Mouse (Mus musculus): ENCODE measurements at regions not wholly inside any gene's neighbourhood (a gene's known extent, or its start where the extent isn't known, plus 50 kb on each side); places are given as distances from the start of the nearest gene placed in this dataset.

DNA sequence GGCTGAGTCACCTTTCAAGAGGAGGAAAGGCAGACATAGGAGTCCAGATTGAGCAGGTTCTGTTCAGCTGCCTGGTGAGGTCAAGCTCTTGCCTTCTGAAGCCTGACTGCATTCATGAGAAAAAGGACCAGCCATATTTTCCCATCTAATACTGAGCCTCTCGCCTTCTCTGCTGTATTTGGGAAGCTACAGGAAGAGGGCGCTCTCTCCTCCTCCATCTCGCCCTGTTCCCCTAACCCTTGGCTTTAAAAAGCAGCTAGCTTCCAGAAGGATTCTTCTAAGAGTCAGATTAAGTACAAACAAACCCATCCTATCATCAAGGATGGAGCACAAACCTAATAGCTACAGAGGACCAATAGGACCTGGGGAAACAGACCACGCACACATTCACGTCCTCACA, 98.3 kb downstream of the Foxb1 start:
- no peak for DNase-seq (ENCODE audit: low spot score)

DNA sequence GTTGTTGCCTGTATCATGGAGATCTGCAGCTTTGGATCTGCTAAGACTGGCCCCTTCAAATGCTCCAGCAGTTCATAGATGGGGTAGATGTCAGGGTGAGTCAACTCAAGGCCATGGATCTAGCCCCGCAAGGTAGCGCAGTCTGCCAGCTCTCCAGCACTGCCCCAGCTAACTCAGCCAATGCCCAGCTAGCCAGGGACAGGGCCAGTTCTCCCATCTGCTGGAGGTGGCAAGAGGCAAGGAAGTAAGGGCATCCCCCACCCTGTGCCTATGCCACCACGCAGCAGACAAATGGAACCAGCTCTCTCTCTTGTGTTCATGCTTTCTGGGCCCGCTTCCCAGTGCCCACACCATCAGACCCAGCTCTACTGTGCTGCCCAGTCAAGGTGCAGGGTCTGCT, 102.5 kb downstream of the Foxb1 start:
- DNase-seq (ENCODE audit: low spot score): no peak

DNA sequence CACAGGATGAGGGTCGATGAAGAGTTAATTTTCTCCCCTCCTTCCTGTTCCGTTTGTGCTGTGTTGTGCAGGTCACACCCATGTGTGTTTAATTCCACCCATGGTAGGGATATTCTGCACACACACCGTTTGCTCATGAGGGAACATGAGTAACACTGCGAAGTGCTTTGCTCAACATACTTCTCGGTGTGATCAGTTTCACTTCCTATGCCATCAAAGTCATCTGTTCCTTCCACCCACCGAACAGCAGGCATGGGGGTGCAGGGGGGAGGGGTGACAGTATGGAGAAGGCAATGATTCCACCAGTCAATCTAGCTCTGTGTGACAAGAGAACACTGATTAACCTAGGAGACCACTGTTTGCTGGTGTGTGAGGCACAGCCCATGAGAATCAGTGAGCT, 104.7 kb downstream of the Foxb1 start:
- DNase-seq (ENCODE audit: low spot score): no peak

DNA sequence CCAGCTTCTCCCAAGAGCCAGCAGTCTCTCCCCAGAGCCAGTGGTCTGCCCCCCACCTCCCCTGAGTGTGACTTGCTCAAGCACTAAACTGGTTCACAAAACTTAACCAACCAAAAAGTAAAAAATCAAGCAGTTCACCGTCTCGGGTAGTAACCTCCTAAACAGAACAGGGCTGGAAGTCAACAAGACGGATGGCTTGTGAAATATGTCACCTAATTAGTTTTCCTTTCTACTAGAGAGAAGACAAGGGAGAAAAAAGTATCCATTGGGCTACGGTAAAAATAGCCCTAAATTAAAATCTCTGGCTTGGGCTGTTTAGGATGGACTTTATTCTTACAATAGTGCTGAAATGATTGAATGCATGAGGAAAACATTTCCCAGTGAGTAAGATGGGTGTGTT, 108.6 kb downstream of the Foxb1 start:
- no peak for DNase-seq (ENCODE audit: low spot score)

- DNase-seq (ENCODE audit: low spot score): no peak
These were observed 109.1 kb downstream of the Foxb1 start for GRCm38 (mm10) chr9:69651608-69652007.

DNA sequence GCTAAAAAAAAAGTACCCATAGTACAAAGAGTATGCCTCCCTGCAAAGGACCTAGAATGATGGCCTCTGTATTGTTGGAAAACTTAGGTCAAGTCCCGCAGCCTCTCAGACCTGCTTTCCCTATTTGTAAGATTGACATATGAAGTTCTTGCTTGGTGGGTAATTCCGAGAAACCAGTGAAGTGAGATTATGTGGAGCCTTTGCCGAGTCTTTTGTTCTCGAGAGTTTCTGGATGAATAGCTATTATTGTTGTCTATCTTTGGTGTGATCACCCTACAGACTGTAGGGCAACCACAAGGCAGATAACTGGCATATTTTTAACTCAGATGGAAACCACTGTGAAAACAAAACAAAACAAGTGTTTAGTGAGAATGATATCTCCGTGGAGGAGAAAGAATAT, 118.1 kb downstream of the Foxb1 start:
- DNase-seq (ENCODE audit: low spot score): no peak

DNA sequence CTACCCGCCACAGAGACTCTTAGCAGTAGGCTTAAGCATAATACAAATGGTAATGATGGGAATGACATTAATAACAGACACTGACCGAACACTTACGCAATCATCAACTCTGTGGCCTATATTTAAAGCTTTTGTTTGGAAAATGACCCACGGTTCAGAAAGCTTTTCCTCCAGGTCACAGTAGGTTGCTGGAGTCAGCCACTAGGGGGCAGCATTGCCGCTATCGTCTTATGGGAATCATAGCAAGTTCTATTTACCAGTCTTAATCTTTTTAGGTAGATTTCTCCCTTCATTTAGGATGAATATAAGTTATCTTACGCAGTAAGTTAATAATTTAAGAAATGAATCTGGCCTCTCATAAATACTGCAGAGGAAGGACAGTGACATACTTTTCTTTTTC, 137.4 kb downstream of the Foxb1 start:
- peak; percentile 37 for DNase-seq (ENCODE audit: low spot score)

DNA sequence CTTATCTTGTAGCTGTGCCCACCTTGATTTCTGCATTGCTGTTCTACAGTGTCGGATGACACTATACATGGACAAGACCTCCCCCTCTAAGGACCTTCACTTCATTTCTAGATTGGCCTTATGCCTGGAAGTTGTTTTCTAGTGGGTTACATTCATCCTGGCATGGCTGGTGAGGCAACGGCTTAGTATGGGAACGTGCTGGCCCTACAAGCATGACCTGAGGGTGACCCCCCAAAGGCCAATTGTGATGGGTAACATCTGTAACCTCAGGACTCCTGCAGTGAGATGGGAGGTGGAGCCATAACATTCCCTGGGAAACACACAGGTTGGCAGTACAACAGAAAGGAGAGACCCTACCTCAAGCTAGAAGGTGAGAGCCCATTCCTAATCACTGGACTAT, 139.7 kb downstream of the Foxb1 start:
- no peak for DNase-seq (ENCODE audit: low spot score)

DNA sequence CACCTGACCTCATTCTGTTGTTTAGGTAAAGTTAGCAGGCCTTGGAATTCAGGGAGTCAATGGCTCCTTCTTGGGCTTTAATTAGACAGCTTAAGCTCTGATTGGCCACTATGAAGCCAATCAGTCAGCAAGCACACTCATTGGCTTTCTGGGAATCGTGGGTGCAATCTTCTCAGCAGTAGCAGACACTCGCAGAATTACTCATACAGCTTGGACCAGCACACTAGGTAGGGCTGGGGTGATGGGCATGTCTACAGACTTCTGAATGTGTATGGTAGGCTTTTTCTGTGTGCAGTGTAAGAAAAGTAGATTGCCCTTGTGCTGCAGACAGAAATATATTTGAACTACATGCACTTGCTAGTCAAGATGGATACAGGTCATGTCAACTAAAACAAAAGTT, 143.4 kb downstream of the Foxb1 start:
- no peak for DNase-seq (ENCODE audit: low spot score)

- no peak for DNase-seq (ENCODE audit: low spot score)
These were observed 144.1 kb downstream of the Anxa2 start for GRCm38 (mm10) chr9:69597472-69597871.

GRCm38 (mm10) chr9:69592329-69593062, 139.1 kb downstream of the Anxa2 start:
- DNase-seq (ENCODE audit: low spot score): no peak

GRCm38 (mm10) chr9:69588846-69589245, 135.4 kb downstream of the Anxa2 start:
- DNase-seq (ENCODE audit: low spot score): no peak

- DNase-seq (ENCODE audit: low spot score): no peak
These were observed 133.7 kb downstream of the Anxa2 start for GRCm38 (mm10) chr9:69587096-69587495.

DNA sequence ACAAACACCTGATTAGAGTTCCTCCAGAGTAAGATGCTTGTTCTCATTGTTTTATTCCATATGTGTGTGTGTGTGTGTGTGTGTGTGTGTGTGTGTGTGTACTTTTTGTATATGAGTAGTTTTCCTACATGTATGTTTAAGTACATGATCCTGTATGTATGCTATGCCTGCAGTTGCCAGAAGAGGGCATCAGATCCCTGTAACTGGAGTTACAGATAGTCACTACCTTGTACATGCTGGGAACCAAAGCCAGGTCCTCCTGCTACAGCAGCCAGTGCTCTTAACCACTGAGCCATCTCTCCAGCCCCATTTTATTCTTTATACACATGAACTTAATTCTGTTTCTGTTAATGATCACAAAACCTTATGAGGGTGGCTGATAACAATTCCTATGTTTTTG, 127.8 kb downstream of the Anxa2 start:
- DNase-seq (ENCODE audit: low spot score): no peak

DNA sequence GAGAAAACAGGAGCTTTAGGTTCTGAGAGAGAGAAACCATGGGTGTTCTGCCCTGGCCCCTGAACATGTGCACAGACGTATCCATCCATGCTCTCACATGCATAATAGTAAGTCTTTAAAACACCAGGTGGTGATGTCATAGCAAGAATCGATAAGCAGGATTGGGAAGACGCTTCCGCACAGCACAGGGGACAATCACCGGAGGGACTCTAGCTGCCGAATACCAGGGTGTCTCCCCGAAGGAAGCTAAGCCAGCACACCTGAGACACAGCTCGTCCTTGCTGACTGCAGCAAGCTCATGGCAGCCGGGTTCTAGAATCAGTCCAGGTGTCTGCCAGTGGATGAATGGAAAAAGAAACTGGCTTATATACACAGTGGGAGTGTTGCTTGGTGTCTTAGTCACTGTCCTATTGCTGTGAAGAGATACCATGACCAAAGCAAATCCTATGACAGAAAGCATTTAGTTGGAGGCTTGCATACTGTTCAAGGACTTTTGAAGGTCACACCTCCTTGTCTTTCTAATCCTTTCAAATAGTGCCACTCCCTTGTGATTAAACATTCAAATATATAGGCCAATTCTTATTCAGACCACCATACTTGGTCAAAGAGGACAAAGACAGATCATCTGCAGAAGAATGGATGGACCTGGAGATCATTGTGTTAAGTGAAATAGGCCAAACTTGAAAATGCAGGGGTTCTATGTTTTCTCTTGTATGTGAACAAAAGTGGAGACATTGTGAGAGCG, 124.4 kb downstream of the Anxa2 start:
- DNase-seq (ENCODE audit: low spot score): no peak

GRCm38 (mm10) chr9:69575386-69575785, 122.0 kb downstream of the Anxa2 start:
- DNase-seq (ENCODE audit: low spot score): no peak

GRCm38 (mm10) chr9:69568631-69569230, 115.3 kb downstream of the Anxa2 start:
- no peak for DNase-seq (ENCODE audit: low spot score)

- DNase-seq (ENCODE audit: low spot score): no peak
These were observed 114.8 kb downstream of the Anxa2 start for GRCm38 (mm10) chr9:69568222-69568621.

DNA sequence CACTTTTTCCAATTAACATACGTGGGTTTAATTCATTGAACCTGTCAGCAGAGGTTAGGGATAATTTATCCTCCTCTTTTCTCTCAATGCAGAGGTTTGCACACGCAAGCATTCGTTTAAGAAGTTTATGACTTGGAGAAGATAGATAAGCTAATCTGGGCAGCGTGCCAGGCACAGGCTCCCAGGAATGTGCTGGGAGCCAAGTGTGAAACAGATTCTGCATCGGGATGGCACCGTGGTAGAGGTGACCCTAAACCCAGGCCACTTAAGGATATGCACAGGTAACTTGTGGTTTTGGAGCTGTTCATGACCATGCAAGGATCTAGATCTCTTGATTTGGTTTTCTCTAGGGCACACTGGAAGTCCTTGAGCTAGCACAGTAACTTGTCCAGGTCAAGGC, 113.6 kb downstream of the Anxa2 start:
- peak; percentile 4 for DNase-seq (ENCODE audit: low spot score)

- DNase-seq (ENCODE audit: low spot score): peak; percentile 1
These were observed 89.8 kb downstream of the Anxa2 start for GRCm38 (mm10) chr9:69543241-69543640.

All from lung, postnatal 25 days (tissue).